Mouse (Mus musculus) stomach, embryonic 15.5 days (tissue): ENCODE measurements around the gene Esyt2. TPM values are rescaled to one million over a fixed set of nuclear protein-coding genes. Genes with fewer than 3 reads are reported as not detected.
"Not testable (repeated sequence)": the region's sequence is repeated elsewhere in the genome, so short reads cannot be mapped to it uniquely, and the experiment has no call there.

Source experiments
- ATAC-seq: fragments of 200-750 bp; cut with Nextera tagmentation; 2 replicates; pipeline ENCODE4 v1.8.0; 2017; ENCODE audit warnings: low read depth, moderate number of reproducible peaks, moderate TSS enrichment; ENCODE audit not compliant: insufficient read depth, low FRiP score
- H3K27ac ChIP-seq: fragments of 300-500 bp; sonication (generic); 2 replicates; pipeline ENCODE4 v1.5.1; 2015; ENCODE audit warnings: mild to moderate bottlenecking, inconsistent platforms
- H3K27me3 ChIP-seq: fragments of 300-500 bp; sonication (generic); replicated peaks from 2 replicates; pipeline ENCODE4 v1.6.1; 2015; ENCODE audit warnings: inconsistent platforms
- H3K36me3 ChIP-seq: fragments of 300-500 bp; sonication (generic); 2 replicates; pipeline ENCODE4 v1.6.1; 2015; ENCODE audit warnings: inconsistent platforms
- H3K4me1 ChIP-seq: fragments of 300-500 bp; sonication (generic); 2 replicates; pipeline ENCODE4 v1.6.1; 2015; ENCODE audit warnings: inconsistent platforms
- H3K4me2 ChIP-seq: fragments of 300-500 bp; sonication (generic); 2 replicates; pipeline ENCODE4 v1.6.1; 2015; ENCODE audit warnings: mild to moderate bottlenecking, inconsistent platforms
- H3K4me3 ChIP-seq: fragments of 300-500 bp; sonication (generic); replicated peaks from 2 replicates; pipeline ENCODE4 v1.5.1; 2015; ENCODE audit warnings: inconsistent platforms
- H3K9ac ChIP-seq: fragments of 300-500 bp; sonication (generic); 2 replicates; pipeline ENCODE4 v1.6.1; 2015; ENCODE audit warnings: inconsistent platforms
- H3K9me3 ChIP-seq: fragments of 300-500 bp; sonication (generic); 2 replicates; pipeline ENCODE4 v1.6.1; 2016; ENCODE audit warnings: inconsistent platforms
- WGBS: fragments of 180-500 bp; shearing (Covaris S2); methylation state at CpG from one replicate; pipeline ENCODE4 v1.1.7; 2015; 5-methylcytosine and 5-hydroxymethylcytosine counted together
- polyA plus RNA-seq: library from polyadenylated mRNA; unstranded; fragments of >200 nt; fragmentation: Nextera tagmentation; extraction: Ambion mirVana; gene quantifications from 2 replicates; pipeline ENCODE4 v1.2.1, GENCODE M21; 2015

Esyt2 gene
- polyA plus RNA-seq, 1 experiment from 2014 or later = 28.4 TPM

DNA sequence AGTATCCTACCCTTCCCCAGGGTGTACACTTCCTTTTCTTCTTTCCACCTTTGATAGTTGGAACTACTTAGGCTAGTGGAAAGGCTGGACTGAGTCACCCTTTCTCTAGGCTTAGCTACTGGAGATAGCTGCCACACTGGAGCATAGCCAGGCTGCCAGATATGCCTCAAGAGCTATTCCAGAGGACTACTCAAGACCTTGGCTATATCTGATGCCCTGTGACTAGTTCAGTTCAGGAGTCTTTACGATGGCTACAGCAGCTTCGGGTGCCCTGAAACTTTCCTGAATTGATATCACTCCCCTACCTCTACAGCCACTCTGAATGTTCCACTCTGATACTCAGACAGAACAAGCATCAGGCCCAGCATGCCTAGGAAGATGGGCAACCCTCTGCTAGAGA, 16.2 kb upstream of the Esyt2 start:
- ATAC-seq = no peak
- Histone ChIP-seq H3K4me3 (no peak overlapping the region), H3K4me2 (no peak overlapping the region), H3K36me3 (no peaks in the 10 kb centered on the region), H3K27ac (no peak overlapping the region), H3K4me1 (no peaks in the 10 kb centered on the region), H3K9me3 (no peaks in the 10 kb centered on the region), H3K27me3 (no peaks in the 10 kb centered on the region), H3K9ac (no peak overlapping the region)
- WGBS = 90% methylated on average over 2 of the region's 2 CpGs

DNA sequence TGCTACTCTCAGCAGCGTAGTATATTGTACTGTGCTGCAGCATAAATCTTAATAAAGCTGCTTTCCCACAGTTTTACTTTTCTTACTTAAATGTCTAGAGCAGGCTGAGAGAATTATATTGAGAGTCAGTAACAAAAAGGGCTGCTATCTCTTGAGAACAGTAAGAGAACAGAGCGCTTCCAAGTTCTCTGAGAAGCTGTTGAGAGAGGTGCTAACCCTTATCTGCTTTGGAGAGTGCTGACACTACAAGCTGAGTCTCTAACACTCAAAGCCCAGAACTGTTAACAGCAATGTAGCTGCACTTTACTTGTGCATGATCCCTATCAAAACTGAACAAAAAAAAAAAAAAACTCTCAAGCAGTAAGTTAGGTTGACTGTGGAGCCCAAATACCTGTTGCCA, 15.7 kb upstream of the Esyt2 start:
- Histone ChIP-seq H3K9ac (no peak overlapping the region), H3K27ac (no peak overlapping the region), H3K36me3 (no peaks in the 10 kb centered on the region), H3K4me2 (no peak overlapping the region), H3K9me3 (no peaks in the 10 kb centered on the region), H3K4me3 (no peak overlapping the region), H3K27me3 (no peaks in the 10 kb centered on the region), H3K4me1 (no peaks in the 10 kb centered on the region)
- WGBS = 82% methylated on average over 2 of the region's 2 CpGs
- ATAC-seq = no peak

DNA sequence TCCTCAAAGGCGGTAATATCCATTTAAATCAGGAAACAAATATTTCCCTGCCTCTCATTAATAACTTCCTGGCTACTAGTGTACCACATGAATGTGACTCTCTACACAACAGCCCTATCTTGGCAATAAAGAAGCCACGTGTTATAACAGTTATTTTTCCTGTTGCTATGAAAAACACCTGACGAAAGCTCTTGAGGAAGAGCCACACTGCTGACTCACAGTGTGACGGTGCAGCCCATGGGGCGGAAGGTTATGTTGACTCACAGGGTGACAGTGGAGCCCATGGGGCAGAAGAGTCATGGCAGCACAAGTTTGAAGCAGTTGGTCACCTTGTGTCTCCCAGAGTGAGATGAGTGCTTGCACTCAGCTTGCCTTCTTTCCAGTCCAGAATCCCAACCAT, 11.5 kb upstream of the Esyt2 start:
- H3K9me3 ChIP-seq = no peaks in the 10 kb centered on the region
- WGBS = 73% methylated on average over 5 of the region's 5 CpGs
- ATAC-seq = no peak; the same call in 1 of the 2 replicates
- H3K4me3 ChIP-seq = no peak overlapping the region
- no peaks in the 10 kb centered on the region for H3K36me3 ChIP-seq
- H3K9ac ChIP-seq = no peak overlapping the region
- no peak overlapping the region for H3K27ac ChIP-seq
- no peaks in the 10 kb centered on the region for H3K27me3 ChIP-seq
- no peaks in the 10 kb centered on the region for H3K4me1 ChIP-seq
- H3K4me2 ChIP-seq = no peak overlapping the region

DNA sequence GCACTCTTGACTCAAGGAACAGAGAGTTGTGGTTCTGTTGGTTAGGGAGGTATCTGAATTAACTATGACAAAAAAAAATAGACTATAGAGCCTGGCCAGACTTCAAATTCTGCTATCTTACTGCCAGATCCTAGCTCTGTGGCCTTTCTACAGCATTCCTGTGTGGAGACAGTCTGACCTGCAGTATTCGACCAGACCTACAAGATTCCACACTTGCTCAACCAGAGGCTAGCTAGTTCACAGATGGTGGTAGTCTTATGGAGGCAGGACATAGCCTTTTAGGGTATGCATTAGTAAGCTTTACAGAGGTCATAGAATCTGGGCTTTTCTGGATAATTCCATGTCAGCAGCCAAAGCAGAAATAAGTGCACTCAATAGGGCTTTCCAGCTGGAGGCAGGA, 10.5 kb upstream of the Esyt2 start:
- no peaks in the 10 kb centered on the region for H3K36me3 ChIP-seq
- no peaks in the 10 kb centered on the region for H3K27me3 ChIP-seq
- no peaks in the 10 kb centered on the region for H3K9me3 ChIP-seq
- H3K9ac ChIP-seq = no peak overlapping the region
- no peak overlapping the region for H3K4me2 ChIP-seq
- WGBS = 78% methylated on average over 1 of the region's 1 CpGs
- no peak overlapping the region for H3K27ac ChIP-seq
- no peak overlapping the region for H3K4me3 ChIP-seq
- no peaks in the 10 kb centered on the region for H3K4me1 ChIP-seq
- ATAC-seq = no peak

DNA sequence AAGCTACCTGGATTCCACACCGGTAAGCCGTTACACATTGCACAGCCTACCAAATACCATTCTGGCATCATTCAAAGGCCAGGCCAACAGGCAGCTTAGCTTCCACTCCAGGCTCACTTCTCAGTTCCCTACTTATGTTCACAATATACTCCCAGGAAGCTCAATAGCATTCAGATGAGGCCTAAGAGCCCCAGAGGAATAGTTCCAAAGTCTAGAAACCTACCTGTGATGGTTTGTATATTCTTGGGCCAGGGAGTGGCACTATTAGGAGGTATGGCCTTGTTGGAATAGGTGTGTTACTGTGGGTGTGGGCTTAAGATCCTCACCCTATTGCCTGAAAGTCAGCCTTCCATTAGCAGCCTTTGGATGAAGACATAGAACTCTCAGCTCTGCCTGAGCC, 9.9 kb upstream of the Esyt2 start:
- Histone ChIP-seq H3K4me3 (no peak overlapping the region), H3K9me3 (no peaks in the 10 kb centered on the region), H3K4me2 (no peak overlapping the region), H3K4me1 (no peaks in the 10 kb centered on the region), H3K9ac (no peak overlapping the region), H3K36me3 (no peaks in the 10 kb centered on the region), H3K27ac (no peak overlapping the region), H3K27me3 (no peaks in the 10 kb centered on the region)
- ATAC-seq = no peak
- 88% methylated on average over 2 of the region's 2 CpGs for WGBS

DNA sequence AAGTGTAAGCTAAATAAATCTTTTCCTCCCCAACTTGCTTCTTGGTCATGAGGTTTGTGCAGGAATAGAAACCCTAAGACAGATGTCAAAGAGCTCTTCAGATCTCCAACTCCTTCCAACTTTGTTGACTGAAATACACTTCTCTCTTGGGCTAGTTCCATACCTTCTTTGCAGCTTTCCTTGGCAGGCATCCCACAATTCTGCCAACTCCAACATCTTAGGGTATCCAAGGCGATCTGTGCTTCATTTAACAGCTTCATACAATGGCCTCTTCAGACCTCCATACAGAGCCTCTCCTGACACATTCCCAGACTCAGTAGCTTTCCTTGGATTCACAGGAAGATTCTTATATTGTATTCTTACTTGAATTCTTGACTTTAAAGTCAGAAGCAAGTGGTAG, 7.3 kb upstream of the Esyt2 start:
- Histone ChIP-seq H3K4me1 (no peaks in the 10 kb centered on the region), H3K27me3 (no peaks in the 10 kb centered on the region), H3K27ac (no peak overlapping the region), H3K4me2 (no peak overlapping the region), H3K36me3 (no peaks in the 10 kb centered on the region), H3K9me3 (no peaks in the 10 kb centered on the region), H3K9ac (no peak overlapping the region), H3K4me3 (no peak overlapping the region)
- WGBS = 59% methylated on average over 1 of the region's 1 CpGs
- no peak for ATAC-seq

- not testable (repeated sequence) for ATAC-seq, H3K4me3 ChIP-seq, H3K36me3 ChIP-seq, H3K27me3 ChIP-seq, H3K9ac ChIP-seq, H3K9me3 ChIP-seq, H3K27ac ChIP-seq, H3K4me1 ChIP-seq, H3K4me2 ChIP-seq
- 78% methylated on average over 2 of the region's 2 CpGs for WGBS
Measured at GRCm38 (mm10) chr12:116275086-116275485, 5.9 kb upstream of the Esyt2 start, which contains the start of gene Gm11027. Gene Gm11027, plus strand, starts transcription at chr12:116275386.

GRCm38 (mm10) chr12:116275631-116276030, 5.4 kb upstream of the Esyt2 start:
- Histone ChIP-seq H3K4me2 (no peak overlapping the region), H3K9ac (no peak overlapping the region), H3K36me3 (no peaks in the 10 kb centered on the region), H3K4me1 (no peaks in the 10 kb centered on the region), H3K4me3 (no peak overlapping the region), H3K27ac (no peak overlapping the region), H3K27me3 (no peaks in the 10 kb centered on the region), H3K9me3 (no peaks in the 10 kb centered on the region)
- peak; percentile 58 for ATAC-seq
- WGBS = 78% methylated on average over 4 of the region's 4 CpGs

DNA sequence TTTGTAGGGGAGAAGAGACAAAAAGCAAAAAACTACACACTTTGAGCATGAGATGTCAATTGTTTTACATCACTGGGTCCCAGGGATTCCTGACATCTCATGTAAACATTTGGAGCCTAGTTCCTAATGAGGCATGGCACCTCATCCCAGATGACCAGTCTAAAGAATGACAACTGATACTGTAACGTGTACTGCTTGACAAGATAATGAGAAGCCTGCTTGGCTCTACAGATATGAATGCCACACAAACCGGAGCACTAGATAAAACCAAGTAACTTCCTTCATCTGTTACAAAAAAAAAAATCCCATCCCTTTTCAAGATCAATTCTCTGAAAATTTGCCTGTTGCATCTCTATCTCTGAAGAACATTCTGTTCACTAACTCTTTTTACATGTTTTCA, 4.0 kb upstream of the Esyt2 start:
- no peak overlapping the region for H3K9ac ChIP-seq
- WGBS = 66% methylated on average over 2 of the region's 2 CpGs
- H3K4me2 ChIP-seq = no peak overlapping the region
- H3K4me1 ChIP-seq = no peaks in the 10 kb centered on the region
- no peak overlapping the region for H3K27ac ChIP-seq
- no peak overlapping the region for H3K4me3 ChIP-seq
- H3K27me3 ChIP-seq = no peaks in the 10 kb centered on the region
- no peaks in the 10 kb centered on the region for H3K36me3 ChIP-seq
- no peak for ATAC-seq
- H3K9me3 ChIP-seq = no peaks in the 10 kb centered on the region

DNA sequence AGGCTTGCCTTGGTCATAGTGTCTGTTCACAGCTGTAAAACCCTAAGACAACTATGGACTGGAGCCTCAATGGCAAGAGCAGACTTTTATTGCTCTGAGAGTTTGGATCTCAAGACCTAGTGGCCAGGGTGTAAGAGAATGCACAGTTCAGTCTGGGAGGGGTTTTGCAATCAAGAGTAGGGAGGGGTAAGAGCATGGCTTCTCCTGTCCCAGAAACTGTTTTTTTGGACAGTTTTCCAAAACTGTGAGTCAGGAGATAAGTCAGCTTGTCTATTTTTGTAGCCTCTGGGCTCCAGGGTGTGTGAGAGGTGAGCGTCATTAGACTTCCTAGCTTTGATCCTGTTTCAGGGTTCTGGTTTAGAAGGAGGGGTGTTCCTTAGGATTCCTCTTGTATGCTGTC, 2.5 kb upstream of the Esyt2 start:
- no peak overlapping the region for H3K27ac ChIP-seq
- ATAC-seq = no peak
- H3K9ac ChIP-seq = no peak overlapping the region
- no peak overlapping the region for H3K4me2 ChIP-seq
- no peaks in the 10 kb centered on the region for H3K36me3 ChIP-seq
- no peaks in the 10 kb centered on the region for H3K9me3 ChIP-seq
- 94% methylated on average over 1 of the region's 1 CpGs for WGBS
- H3K4me1 ChIP-seq = no peaks in the 10 kb centered on the region
- H3K4me3 ChIP-seq = no peak overlapping the region
- H3K27me3 ChIP-seq = no peaks in the 10 kb centered on the region

GRCm38 (mm10) chr12:116279181-116279580, 1.8 kb upstream of the Esyt2 start:
- WGBS = 91% methylated on average over 2 of the region's 2 CpGs
- no peaks in the 10 kb centered on the region for H3K36me3 ChIP-seq
- no peak overlapping the region for H3K4me3 ChIP-seq
- H3K4me2 ChIP-seq = no peak overlapping the region
- no peaks in the 10 kb centered on the region for H3K4me1 ChIP-seq
- no peaks in the 10 kb centered on the region for H3K27me3 ChIP-seq
- no peak overlapping the region for H3K27ac ChIP-seq
- no peak for ATAC-seq
- no peaks in the 10 kb centered on the region for H3K9me3 ChIP-seq
- H3K9ac ChIP-seq = no peak overlapping the region

DNA sequence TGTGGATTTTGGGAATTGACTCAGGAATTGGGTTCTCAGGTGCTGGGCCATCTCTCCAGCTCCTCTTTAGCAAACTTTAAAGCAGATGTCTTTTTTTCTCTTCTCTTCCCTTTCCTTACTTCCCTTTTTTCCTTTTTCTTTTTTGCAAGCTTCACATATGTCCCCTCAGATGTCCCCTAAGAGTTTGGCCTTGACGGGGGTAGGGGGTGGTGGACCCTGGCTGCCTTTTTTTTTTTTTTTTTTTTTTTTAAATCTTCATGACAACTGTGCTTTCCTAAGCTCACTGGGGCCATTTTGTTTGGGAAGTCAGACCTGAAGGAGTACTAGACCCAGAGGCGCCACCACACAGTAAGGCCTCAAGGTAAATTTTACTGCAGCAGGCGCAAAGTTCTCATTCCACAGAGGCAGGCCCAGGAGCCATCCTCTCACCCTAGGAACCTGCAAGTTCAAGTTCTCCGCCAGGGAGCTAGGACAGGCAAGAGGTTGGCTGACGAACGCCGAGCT, 795 bp upstream of the Esyt2 start:
- H3K36me3 ChIP-seq = no peaks in the 10 kb centered on the region
- H3K4me1 ChIP-seq = no peaks in the 10 kb centered on the region
- peak; percentile 8 for ATAC-seq

More for the DNA sequence above, 795 bp upstream of the Esyt2 start:
- H3K4me3 ChIP-seq = peak overlapping the region; percentile 100
- peak overlapping the region; percentile 99 for H3K27ac ChIP-seq
- peak overlapping the region; percentile 50; the same call in 1 of the 2 replicates for H3K9ac ChIP-seq
- WGBS = 0% methylated on average over 7 of the region's 7 CpGs
- H3K9me3 ChIP-seq = no peaks in the 10 kb centered on the region
- no peaks in the 10 kb centered on the region for H3K27me3 ChIP-seq
- H3K4me2 ChIP-seq = peak overlapping the region; percentile 79
